Mouse (Mus musculus) thymus, adult 2 months (tissue): ENCODE measurements around the gene Dab1. TPM values are rescaled to one million over a fixed set of nuclear protein-coding genes. Genes with fewer than 3 reads are reported as not detected.

ENCODE experiments used
- DNase-seq: peaks from one replicate; pipeline ENCODE4 v3.0.0; 2021
- H3K27ac ChIP-seq: fragments of 200-500 bp; 2 replicates; pipeline ENCODE4 v1.5.1; 2012; ENCODE audit warnings: low read length, control low read depth; ENCODE audit not compliant: control insufficient read depth, insufficient read depth
- H3K27me3 ChIP-seq: fragments of 200-500 bp; 2 replicates; pipeline ENCODE4 v1.6.1; 2012; ENCODE audit warnings: mild to moderate bottlenecking, low read length, moderate library complexity, mixed read lengths; ENCODE audit not compliant: control insufficient read depth, insufficient read depth
- H3K36me3 ChIP-seq: fragments of 200-500 bp; 2 replicates; pipeline ENCODE4 v1.6.1; 2012; ENCODE audit warnings: mild to moderate bottlenecking, low read length, moderate library complexity; ENCODE audit not compliant: control insufficient read depth, insufficient read depth
- H3K4me1 ChIP-seq: fragments of 200-500 bp; replicated peaks from 2 replicates; pipeline ENCODE4 v1.6.1; 2012; ENCODE audit warnings: low read length; ENCODE audit not compliant: control insufficient read depth, insufficient read depth
- H3K4me3 ChIP-seq: fragments of 200-500 bp; 2 replicates; pipeline ENCODE4 v1.5.1; 2012; ENCODE audit warnings: mild to moderate bottlenecking, low read length, control low read depth, moderate library complexity; ENCODE audit not compliant: control insufficient read depth, insufficient read depth
- CTCF ChIP-seq: fragments of 200-500 bp; IDR thresholded peaks from 2 replicates; pipeline ENCODE4 v1.5.1; 2012; ENCODE audit warnings: mild to moderate bottlenecking, control low read depth, low read length, moderate library complexity, borderline replicate concordance; ENCODE audit not compliant: control insufficient read depth, poor library complexity, insufficient read depth; ENCODE audit errors: extremely low read depth
- POLR2A ChIP-seq: fragments of 200-500 bp; IDR thresholded peaks from 2 replicates; pipeline ENCODE4 v1.6.1; 2012; ENCODE audit warnings: mild to moderate bottlenecking, low read length, control low read depth, moderate library complexity; ENCODE audit not compliant: control insufficient read depth, poor library complexity, insufficient read depth; ENCODE audit errors: extremely low read depth
- WGBS: fragments of 180-500 bp; shearing (Covaris S2); methylation state at CpG from one replicate; pipeline ENCODE4 v1.1.7; 2018; 5-methylcytosine and 5-hydroxymethylcytosine counted together
- polyA plus RNA-seq: library from polyadenylated mRNA; depleted of rRNA; stranded (reverse); fragments of >200 nt; gene quantifications from 2 replicates; pipeline ENCODE4 v1.2.3, GENCODE M21; 2012

The Dab1 gene
- polyA plus RNA-seq, 1 experiment: 0.28 TPM

GRCm38 (mm10) chr4:103580021-103580420 lies 39.1 kb upstream of the Dab1 start:
- no peaks in the 10 kb centered on the region for H3K4me1 ChIP-seq
- 88% methylated on average over 9 of the region's 9 CpGs for WGBS
- DNase-seq: no peak

GRCm38 (mm10) chr4:103615011-103615410 lies 4.1 kb upstream of the Dab1 start:
- TF ChIP-seq CTCF (no peak), POLR2A (no peak)
- 87% methylated on average over 3 of the region's 3 CpGs for WGBS

More at GRCm38 (mm10) chr4:103580021-103580420, 39.1 kb upstream of the Dab1 start:
- Histone ChIP-seq H3K4me3 (no peak overlapping the region), H3K27me3 (no peaks in the 10 kb centered on the region), H3K36me3 (no peaks in the 10 kb centered on the region), H3K27ac (no peak overlapping the region)
- TF ChIP-seq CTCF (no peak), POLR2A (no peak)

GRCm38 (mm10) chr4:103619946-103620371 lies 800 bp downstream of the Dab1 start:
- H3K4me3 ChIP-seq: no peak overlapping the region
- DNase-seq: no peak
- no peaks in the 10 kb centered on the region; the same call in 1 of the 2 replicates for H3K27me3 ChIP-seq
- TF ChIP-seq CTCF (no peak), POLR2A (no peak)
- no peaks in the 10 kb centered on the region for H3K4me1 ChIP-seq
- H3K27ac ChIP-seq: no peak overlapping the region
- H3K36me3 ChIP-seq: no peaks in the 10 kb centered on the region
- WGBS: 6% methylated on average over 28 of the region's 28 CpGs

More at GRCm38 (mm10) chr4:103615011-103615410, 4.1 kb upstream of the Dab1 start:
- no peak for DNase-seq
- Histone ChIP-seq H3K27ac (no peak overlapping the region), H3K4me3 (no peak overlapping the region), H3K27me3 (no peaks in the 10 kb centered on the region; the same call in 1 of the 2 replicates), H3K4me1 (no peaks in the 10 kb centered on the region), H3K36me3 (no peaks in the 10 kb centered on the region)

DNA sequence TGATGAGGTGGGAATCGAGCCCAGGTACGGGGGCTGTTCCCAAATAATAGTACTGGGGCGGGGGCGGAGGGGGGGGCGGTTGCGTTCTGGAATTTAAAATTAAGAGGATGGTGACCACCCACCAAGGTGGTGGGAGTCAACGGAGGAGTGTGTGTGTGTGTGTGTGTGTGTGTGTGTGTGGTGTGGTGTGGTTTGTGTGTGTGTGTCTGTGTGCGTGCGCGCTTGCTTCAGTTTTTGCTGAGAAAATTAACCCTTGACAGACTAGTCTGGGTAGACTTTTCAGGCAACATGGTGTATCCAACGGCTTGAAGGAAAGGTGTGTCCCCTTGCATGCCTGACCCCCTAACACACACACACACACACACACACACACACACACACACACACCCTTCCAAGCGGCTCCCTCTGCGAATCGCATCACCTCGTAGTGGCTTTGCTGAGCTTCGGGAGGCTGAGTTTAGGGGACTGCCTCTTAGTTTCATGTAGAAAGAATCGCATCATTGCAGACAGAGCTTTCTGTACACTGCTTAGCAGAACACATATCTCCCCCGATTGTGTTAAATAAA lies 1.5 kb downstream of the Dab1 start:
- no peak for DNase-seq
- Histone ChIP-seq H3K4me3 (no peak overlapping the region), H3K27me3 (no peaks in the 10 kb centered on the region; the same call in 1 of the 2 replicates), H3K27ac (no peak overlapping the region), H3K36me3 (no peaks in the 10 kb centered on the region), H3K4me1 (no peaks in the 10 kb centered on the region)
- TF ChIP-seq CTCF (no peak), POLR2A (no peak)
- WGBS: 27% methylated on average over 18 of the region's 18 CpGs

GRCm38 (mm10) chr4:103621586-103621985 lies 2.4 kb downstream of the Dab1 start:
- Histone ChIP-seq H3K36me3 (no peaks in the 10 kb centered on the region), H3K4me3 (no peak overlapping the region), H3K4me1 (no peaks in the 10 kb centered on the region), H3K27me3 (no peaks in the 10 kb centered on the region; the same call in 1 of the 2 replicates), H3K27ac (no peak overlapping the region)
- 20% methylated on average over 5 of the region's 5 CpGs for WGBS
- TF ChIP-seq POLR2A (no peak), CTCF (no peak)
- DNase-seq: no peak

- Histone ChIP-seq H3K4me1 (no peaks in the 10 kb centered on the region), H3K27me3 (no peaks in the 10 kb centered on the region), H3K36me3 (no peaks in the 10 kb centered on the region), H3K27ac (no peak overlapping the region), H3K4me3 (no peak overlapping the region)
- WGBS: 57% methylated on average over 4 of the region's 4 CpGs
- TF ChIP-seq POLR2A (no peak), CTCF (no peak)
- no peak for DNase-seq
Observed at GRCm38 (mm10) chr4:103630177-103630576, 11.0 kb downstream of the Dab1 start.

DNA sequence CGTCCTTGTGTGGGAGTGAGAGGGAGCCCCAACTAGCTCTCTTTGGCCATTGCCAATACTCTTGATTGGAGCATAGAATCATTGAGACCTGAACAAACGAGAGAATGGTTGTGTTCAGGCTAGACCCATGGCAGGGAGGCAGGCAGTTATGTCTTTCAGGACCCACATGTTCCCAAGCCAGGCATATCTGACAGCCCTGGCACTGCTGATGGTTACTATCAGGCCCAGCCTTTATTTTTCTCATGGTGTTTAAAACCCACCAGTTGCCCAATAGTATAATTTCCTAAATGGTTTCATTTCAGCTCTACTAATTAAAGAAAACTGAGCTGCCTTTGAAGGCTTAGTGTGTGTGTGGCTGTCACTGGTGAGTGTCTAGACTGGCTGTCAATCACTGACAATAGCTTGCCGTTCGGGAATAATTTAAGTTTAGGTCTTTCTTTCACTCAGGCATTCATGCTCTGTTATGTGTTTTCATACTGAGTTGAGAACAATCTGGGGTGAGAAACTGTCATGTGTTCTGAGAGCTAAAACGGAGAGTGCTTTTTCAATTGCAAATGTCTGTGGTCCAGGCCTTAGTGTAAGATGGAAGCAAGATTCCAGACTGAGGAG lies 17.1 kb downstream of the Dab1 start:
- Histone ChIP-seq H3K4me3 (no peak overlapping the region), H3K27me3 (no peaks in the 10 kb centered on the region), H3K27ac (no peak overlapping the region), H3K4me1 (no peaks in the 10 kb centered on the region), H3K36me3 (no peaks in the 10 kb centered on the region)
- 75% methylated on average over 5 of the region's 5 CpGs for WGBS
- TF ChIP-seq CTCF (no peak), POLR2A (no peak)
- DNase-seq: no peak
